Mouse (Mus musculus) C2C12 (cell line): ENCODE measurements around the gene Ms4a18.

ENCODE experiments used
- CEBPB ChIP-seq: IDR thresholded peaks from one replicate; pipeline ENCODE4 v1.6.1; 2011; ENCODE audit warnings: low read depth, mild to moderate bottlenecking, control low read depth, moderate library complexity
- CTCF ChIP-seq: IDR thresholded peaks from one replicate; pipeline ENCODE4 v1.5.1; 2011; ENCODE audit not compliant: control insufficient read depth, insufficient read depth, insufficient read length
- FOSL1 ChIP-seq: IDR thresholded peaks from one replicate; pipeline ENCODE4 v1.8.0; 2011; ENCODE audit warnings: mild to moderate bottlenecking, low read length; ENCODE audit not compliant: poor library complexity, insufficient read depth, severe bottlenecking
- MAX ChIP-seq: IDR thresholded peaks from one replicate; pipeline ENCODE4 v1.6.1; 2011; ENCODE audit warnings: mild to moderate bottlenecking, control low read depth
- MYOD1 ChIP-seq: IDR thresholded peaks from one replicate; pipeline ENCODE4 v1.6.1; 2011; ENCODE audit warnings: low read depth; ENCODE audit not compliant: control insufficient read depth, insufficient read length
- MYOG ChIP-seq: IDR thresholded peaks from one replicate; pipeline ENCODE4 v1.6.1; 2011; ENCODE audit not compliant: control insufficient read depth, insufficient read length; ENCODE audit errors: extremely low read depth
- USF1 ChIP-seq: IDR thresholded peaks from one replicate; pipeline ENCODE4 v1.6.1; 2011; ENCODE audit warnings: low read depth, mild to moderate bottlenecking, control low read depth, moderate library complexity

- no peak for TF ChIP-seq CTCF
- no peak for TF ChIP-seq MAX
- no peak for TF ChIP-seq USF1
- TF ChIP-seq CEBPB = no peak
- TF ChIP-seq FOSL1 = no peak
- TF ChIP-seq MYOG = no peak
- no peak for TF ChIP-seq MYOD1
Observed at GRCm38 (mm10) chr19:10984551-10984950, 33.3 kb downstream of the Ms4a18 start.
